Mouse (Mus musculus) layer of hippocampus, adult 8-10 months (tissue): ENCODE results near the gene Ccdc65. TPM values are rescaled to one million over a fixed set of nuclear protein-coding genes. Genes with fewer than 3 reads are reported as not detected.
A peak's percentile ranks its signal among the peaks of the same experiment; 100 is the strongest.
"Not testable (repeated sequence)": the region's sequence is repeated elsewhere in the genome, so short reads cannot be mapped to it uniquely, and the experiment has no call there.

Experiments
- DNase-seq, 2 experiments: peaks; one replicate each; pipeline ENCODE4 v3.0.0; 2022; ENCODE audit warnings: low spot score in 2 of 2
- total RNA-seq, 4 experiments: library from RNA; stranded (reverse); gene quantifications; 2 replicates each; pipeline ENCODE4 v1.2.4; 2022

The Ccdc65 gene
- total RNA-seq, 4 experiments from 2014 or later, result 7.4 to 10.4 (median 8.4) TPM

DNA sequence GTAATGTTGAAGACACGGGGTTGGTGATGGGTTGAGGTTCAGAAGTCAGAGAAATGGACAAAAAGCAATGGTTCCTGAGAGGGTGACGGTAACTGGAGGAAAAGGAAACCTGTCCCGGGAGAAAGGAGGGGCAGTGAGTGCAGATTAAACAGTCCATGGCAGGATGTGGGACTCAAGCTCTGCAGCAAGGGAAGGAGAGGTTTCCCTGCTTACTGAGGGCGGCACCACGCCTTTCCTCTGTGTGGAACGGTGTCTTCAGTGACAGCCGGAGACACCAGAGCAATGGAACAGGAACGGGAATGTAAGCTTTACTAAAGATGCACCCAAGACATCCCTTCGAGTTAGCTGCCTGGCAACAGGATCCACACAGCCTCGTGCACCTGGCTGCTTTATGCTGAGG is 28.5 kb downstream of the Ccdc65 start:
- no peak for DNase-seq

DNA sequence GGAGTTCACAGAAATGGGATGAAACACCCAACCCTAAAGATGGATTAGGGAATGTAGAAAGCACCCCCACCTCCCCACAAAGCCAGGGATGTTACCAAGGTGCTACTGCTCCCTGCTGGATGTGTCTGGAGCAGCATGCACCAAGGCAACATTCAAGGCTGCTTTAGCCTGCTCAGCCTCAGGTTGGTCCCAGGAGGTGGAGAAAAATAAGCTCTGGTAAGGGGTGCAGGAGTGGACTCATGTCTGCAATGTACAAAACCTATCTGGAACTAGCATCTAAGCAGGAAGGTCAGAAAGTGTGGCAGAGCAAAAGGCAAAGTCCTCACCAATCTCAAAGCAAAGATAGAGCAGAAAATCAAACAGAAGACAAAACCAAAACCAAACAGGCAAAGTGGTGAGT is 29.9 kb downstream of the Ccdc65 start:
- peak in 1 of 2 experiments; percentile 41 for DNase-seq

DNA sequence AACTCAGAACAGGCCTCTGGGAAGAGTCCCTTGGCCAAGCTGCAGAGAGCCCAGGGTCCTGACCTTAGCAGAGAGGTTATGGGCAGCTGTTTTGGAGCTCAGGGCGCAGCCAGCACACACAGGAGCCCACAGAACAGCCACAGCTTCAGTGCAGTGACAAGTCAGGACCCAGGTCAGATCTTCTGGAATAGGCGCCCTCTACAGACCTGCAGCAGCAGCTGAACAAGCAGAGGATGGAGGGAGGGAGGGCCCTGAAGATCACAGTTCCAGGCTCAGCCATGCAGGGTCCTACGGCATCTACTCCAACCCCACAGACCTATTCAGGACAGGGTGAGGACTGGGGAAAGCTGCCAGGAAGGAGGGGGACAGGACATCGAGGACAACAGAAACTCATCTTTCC is 30.8 kb downstream of the Ccdc65 start:
- no peak for DNase-seq

DNA sequence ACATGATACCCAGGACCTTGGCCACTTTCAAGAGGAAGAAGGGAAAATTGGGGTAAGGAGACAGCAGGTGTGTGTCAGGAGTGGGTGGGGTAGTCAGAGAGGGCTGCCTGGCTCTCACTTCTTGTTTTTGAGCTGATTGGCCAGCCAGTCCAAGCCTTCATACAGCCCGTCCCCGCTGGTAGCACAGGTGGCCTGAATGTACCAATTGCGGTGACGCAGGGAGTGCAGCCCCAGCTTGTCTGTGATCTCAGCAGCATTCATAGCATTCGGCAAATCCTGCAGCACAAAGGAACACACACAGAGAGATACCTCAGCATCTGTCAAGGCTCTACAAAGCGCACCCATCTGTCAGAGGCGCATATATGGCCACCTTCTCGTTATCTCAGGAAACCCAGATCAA is 32.2 kb downstream of the Ccdc65 start:
- peak in 1 of 2 experiments; percentile 31 for DNase-seq

DNA sequence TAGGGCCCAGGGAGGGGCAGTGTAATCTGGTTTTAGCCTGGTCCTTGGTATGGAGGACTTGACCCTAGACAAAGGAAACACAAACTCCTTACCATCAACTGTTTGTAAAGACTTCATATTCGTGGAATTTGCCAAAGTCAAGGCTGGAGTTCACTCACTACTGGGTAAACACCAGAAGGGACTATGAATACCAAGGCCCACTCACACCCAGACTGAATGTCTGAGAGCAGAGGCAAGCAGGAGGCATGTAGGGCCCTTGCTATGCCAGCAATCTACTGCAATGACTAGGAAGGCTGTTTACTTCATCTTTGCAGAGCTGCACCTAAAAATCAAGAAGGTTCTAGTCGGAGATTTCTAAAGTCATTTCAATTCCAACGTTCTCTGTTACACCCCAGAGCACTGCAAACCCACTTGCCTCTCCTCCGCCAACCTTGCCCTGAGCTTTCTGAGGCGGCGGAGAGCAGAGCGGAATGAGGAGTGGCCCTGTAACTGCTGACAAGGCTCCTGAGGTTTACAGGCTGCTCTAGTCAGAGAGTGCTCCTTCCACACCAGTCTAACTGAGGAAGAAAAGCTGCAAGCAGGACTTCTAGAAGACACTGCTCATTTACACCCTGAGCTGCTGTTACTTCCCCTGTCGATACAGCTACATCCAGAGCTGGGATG is 34.9 kb downstream of the Ccdc65 start:
- DNase-seq, result no peak

DNA sequence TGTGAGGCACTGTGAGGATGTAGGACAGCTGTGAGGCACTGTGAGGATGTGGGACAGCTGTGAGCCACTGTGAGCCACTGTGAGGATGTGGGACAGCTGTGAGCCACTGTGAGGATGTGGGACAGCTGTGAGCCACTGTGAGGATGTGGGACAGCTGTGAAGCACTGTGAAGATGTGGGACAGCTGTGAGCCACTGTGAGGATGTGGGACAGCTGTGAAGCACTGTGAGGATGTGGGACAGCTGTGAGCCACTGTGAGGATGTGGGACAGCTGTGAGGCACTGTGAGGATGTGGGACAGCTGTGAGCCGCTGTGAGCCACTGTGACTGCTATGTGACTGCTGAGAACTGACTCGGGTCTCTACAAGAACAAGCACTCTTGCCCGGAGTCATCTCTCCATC is 35.9 kb downstream of the Ccdc65 start:
- DNase-seq, result not testable (repeated sequence)

DNA sequence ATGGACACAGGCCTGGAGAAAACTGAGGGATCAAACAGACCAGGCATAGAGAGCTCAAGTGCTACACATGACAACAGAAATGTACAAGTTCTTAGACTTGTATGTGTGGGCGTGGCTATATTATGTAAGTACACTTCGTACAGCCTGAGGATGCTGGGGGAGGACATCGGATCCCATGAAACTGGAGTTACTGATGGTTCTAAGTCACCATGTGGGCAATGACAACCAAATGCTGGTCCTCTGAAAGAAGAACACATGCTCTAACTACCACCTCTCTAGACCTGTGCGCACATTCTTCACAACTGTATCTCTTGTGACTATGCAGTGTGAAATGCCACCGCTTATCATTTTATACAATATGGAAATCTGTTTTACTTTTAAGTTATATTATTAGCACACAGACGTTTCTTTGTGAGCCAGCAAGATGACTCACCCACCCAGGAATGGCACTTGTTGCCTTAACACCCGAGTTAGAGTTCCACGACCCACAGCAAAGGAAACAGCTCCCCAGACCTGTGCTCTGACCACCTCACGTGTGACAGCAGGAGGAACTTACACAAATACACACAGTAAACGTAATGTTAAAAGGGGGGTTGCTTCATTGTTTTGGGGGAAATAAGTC is 38.4 kb downstream of the Ccdc65 start:
- DNase-seq, result no peak

DNA sequence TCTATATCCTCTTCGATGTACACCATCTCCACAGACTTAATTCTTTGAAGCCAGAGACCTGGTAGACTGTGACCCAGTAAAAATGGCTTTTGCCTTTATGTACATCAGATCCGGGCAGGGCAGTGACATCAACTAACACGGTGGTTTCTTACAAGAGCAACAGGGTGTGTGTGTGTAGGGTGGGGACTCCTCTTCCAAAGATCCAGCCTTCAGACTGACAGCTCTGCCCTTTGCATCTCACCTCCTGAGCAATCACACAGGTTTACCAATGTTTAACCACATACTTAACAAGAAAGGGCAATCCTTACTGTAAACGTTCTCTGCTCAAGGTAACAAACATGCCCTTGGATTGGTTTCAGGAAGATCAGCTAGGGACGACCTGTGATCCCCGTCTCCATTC is 39.3 kb downstream of the Ccdc65 start:
- no peak for DNase-seq

DNA sequence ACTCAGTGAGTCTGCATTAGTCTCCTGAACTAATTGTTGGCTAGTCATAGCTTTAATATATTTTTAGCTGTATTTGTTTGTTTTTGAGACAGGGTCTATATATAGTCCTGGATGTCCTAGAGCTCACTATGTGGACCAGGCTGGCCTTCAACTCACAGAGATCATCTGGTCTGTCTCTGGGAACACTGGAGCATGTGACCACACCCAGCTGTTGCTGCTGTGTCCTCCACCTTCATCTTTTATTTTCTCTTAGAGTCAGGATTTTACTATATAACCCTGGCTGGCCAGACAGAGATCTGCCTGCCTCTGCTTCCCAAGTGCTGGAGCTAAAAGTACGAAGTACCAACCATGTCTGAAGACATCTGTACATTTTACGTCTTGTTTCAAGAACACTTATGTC is 41.1 kb downstream of the Ccdc65 start:
- no peak for DNase-seq

DNA sequence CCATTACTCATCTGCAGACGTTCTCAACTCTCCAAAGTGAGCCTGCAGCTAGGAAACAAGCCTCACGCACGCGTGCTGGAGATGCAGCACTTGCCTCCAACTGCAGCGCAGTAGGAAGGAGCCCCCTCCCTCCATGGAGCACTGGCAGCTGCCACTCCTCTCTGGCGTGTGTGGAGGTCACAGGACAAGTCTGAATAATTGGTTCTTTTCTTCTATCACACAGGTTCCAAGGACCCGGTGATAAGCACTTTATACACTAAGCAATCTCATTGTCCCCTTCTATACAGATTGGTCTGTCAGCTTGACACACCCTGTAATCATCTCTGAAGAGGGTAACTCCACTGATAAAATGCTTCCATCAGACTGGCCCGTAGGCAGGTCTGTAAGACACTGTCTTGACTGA is 45.0 kb downstream of the Ccdc65 start:
- DNase-seq, result no peak

DNA sequence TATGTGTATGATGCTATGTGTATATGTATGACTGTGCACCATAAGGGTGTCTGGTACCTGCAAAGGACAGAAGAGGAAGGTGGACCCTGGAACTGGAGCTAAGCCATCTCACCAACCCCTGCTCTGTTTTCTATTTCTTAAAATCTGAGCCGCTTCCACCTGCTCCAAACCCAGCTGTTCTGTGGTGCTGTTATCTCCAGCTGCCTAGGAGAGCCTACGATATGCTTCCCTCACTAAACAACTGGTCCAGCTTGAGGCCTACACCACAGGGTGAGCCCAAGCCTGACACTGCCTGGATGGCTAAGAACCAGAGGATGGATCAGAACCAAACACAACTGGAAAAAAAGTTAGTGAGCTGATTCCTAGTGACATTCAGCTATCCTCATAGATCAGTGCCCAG is 46.1 kb downstream of the Ccdc65 start:
- DNase-seq, result no peak

DNA sequence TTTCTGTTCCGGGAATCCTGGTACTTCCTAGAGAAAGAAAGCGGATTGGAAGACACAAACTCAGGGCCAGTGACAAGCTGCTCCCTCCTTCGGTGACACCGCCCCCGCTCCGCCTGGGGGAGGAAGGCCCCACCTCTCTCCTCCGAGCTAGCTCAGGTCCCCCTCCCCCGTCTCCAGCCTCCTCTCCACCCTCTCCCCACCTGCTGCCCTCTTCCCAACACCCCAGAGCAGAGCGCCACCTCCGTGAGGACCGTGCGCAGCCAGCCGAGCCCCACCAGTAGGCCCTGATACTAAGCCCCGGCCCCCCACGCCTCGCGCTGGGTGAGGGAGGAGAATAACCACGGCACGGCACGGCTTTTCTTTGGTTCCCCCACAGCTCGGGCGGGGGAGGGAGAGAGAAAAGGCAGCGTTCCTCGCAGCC is 54.2 kb downstream of the Ccdc65 start:
- peak; percentile 66 to 67 for DNase-seq

DNA sequence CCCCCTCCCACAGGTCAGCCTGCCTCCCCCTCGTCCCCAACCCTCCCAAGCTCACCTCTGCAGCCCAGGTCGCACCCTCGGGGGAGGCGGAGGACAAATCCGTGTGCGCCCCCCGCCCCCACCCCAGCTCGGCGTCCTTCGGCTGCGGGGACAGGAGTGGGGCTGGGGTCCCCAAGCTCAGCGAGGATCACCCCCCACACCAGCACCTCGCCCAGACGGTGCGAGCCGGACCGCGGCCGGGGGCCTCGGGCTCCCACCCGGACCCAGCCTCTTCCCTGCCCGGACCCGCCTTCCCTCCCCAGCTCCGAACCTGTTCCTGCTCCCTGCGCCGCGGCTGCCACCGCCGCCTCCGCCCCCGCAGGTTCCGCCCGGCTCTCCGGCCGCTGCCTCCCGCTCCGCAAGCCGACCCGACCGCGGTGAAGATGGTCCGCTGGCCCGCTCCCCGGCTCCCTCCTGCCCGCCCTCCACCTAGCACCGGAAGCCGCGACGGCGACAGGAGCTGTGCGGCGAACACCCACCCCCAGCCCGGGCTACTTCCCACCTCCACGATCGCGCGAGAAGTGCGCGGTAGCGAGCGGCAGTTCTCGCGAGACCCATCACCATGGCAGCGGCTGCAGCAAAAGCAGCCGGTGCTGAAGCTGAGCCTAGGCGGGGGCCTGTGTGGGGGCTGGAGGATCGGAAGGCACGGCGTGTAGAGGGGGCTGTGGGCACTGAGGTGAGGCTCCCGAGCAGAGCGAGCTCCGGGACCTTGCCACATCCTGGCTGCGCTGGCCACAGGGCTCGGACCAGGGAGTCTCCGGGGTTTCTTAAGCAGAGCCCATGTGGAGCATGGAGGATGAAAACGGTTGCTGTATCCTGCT is 54.9 kb downstream of the Ccdc65 start, which contains the start of gene Arf3:
Gene Arf3 (minus strand): TSS at position 545 of the 860 bp plus-strand sequence.
- DNase-seq, result peak; percentile 94 to 96

DNA sequence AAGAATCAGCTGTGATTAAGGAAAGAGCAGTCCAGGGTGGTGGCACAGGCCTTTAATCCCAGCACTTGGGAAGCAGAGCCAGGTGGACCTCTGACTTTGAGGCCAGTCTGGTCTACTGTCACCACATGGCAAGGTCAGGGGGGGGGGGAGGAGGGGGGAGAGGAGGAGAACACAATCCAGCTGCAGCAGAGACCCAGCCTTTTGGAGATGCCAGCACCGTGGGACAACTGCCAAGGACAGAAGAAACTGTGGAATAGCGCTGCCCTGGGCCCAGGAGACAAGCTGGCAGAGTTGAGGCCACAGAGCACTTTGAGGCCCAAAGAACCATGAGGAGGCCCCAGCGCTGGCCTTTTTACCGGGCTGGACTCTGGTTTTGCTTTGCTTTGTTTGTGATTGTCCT is 57.9 kb downstream of the Ccdc65 start:
- no peak for DNase-seq

DNA sequence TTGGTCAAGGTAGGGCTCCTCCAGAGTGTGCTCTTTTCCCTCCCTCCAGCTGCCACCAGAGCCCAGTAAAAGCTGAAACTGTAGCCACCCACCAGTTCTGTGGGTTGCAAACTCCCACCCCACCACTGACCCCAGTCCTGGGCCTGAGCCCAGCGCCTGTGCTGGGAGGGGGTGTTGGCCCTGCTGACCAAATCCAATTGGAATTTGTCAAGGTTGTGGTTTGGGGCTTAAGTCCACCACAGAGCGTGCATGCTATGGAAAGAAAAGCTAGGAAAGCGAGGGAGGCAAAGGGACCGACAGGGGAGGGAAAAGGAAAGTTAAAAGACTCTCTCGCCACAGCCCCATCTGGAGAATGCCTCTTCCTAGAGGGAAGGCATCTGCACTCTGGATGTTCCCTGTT is 60.3 kb downstream of the Ccdc65 start:
- DNase-seq, result no peak

DNA sequence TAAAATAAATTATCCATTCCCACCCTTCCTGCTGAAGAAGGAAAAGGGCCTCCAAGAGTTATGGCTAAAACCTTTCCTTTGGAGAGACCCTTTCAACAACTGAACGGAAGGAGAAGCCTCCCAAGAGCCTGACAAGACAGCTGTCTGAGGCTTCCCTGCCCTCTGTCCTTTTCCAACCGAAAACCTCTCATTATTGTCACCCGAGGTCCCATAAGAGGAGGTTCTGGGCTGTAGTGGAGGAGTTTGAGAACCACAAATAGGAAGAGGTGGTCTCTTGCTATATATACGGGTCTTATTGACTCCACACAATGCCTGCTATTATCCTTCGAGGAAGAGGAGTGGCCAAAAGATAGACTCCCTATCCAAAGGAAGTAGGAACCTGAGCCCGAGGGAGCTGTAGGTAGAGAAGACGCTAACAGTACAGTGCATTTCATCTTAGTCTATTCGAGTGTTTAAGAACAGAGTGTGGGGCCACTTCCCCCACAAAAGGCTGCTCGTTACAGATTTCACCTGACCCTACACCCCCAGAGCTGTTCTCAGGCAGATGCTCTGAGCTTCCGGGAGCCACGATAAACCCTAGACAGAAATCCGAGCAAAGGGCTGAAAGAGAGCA is 63.9 kb downstream of the Ccdc65 start:
- DNase-seq, result no peak

DNA sequence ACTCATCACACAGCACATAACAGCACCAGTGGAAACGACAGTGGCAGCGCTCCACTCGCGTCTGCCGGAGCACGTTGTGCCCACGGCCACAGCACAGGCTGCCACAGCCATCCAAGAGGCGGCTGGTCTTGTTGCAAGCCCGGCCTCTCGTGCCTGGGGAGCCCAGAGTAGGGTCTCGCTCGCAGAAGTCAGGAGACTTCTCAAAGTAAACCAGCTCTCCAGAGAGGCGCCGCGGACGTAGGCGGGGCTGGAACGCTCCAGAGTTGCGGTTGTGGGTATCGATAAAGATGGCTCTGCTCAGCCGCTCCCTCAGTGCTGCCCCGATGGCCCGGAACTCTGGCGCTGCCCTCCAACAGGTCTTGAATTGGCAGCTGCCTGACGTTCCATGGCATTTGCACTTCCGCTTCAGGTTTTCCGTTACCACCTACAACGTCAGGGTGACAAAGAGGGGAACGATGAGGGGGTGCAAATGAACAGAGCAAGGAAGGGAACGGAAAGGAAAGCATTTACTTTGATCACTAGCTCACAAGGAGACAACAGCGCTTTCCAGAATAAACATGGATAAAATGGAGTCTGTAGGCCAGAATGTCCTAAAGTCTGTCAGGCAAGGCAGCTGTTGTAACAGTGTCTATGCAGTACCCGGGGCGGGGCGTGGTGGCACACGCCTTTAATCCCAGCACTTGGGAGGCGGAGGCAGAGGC is 64.7 kb downstream of the Ccdc65 start:
- no peak for DNase-seq
